Mouse (Mus musculus) Patski (cell line): ENCODE data around the gene Sytl4. TPM values are rescaled to one million over a fixed set of nuclear protein-coding genes. Genes with fewer than 3 reads are reported as not detected.

Source experiments
- ATAC-seq: fragments of 100-300 bp; one replicate; pipeline ENCODE4 v1.8.0; 2021
- CTCF ChIA-PET: fragments of 350-600 bp; sonication (Branson Sonifier 250); formaldehyde crosslinking; loops from one replicate; lab custom pipeline; 2022; ENCODE audit warnings: inconsistent platforms; lab: Charles Lee
- POLR2A ChIA-PET: fragments of 350-600 bp; sonication (Branson Sonifier 250); formaldehyde crosslinking; loops from one replicate; lab custom pipeline; 2022; ENCODE audit warnings: antibody characterized with exemption, inconsistent platforms; lab: Charles Lee
- DNase-seq: peaks from one replicate; pipeline ENCODE4 v3.0.0-alpha.2; 2011; ENCODE audit warnings: low read depth, low spot score
- H3K27me3 ChIP-seq: fragments of 371-371 bp; one replicate; pipeline ENCODE4 v1.5.1; 2021
- CTCF ChIP-seq: fragments of 100-300 bp; IDR thresholded peaks from one replicate; pipeline ENCODE4 v1.5.1; 2021
- in situ Hi-C: fragments of 300-500 bp; cut with MboI; formaldehyde crosslinking; loops from 3 replicates; pipeline ENCODE4 v1.11.1; 2018; ENCODE audit warnings: low pct_unique_long_range_greater_than_20kb, mixed read lengths
- polyA plus RNA-seq: library from polyadenylated mRNA; unstranded; gene quantifications from one replicate; pipeline ENCODE4 v1.2.3, GENCODE M21; 2021

Gene Sytl4
- 0.63 TPM for polyA plus RNA-seq

GRCm38 (mm10) chrX:133981231-133982002 is at the start of gene Sytl4:
Gene Sytl4 (minus strand): TSS chrX:133981812.
- peak; percentile 54 for ATAC-seq
- POLR2A ChIA-PET, result no interaction called here
- peaks cover 50% of the 10 kb centered on the region for H3K27me3 ChIP-seq
- DNase-seq, result no peak
- in situ Hi-C loops, result no loop called here
- CTCF ChIA-PET, result interaction anchor here (0.8 kb wide), 1 partner anchor 34 kb away, joined by 3 read pairs; no protein-coding TSS in a partner anchor
- no peak for TF ChIP-seq CTCF

- ChIA-PET POLR2A (no interaction called here), CTCF (interaction anchor here (1.6 to 2.0 kb wide), 2 partner anchors 19 to 73 kb away, joined by 4 to 8 read pairs; no protein-coding TSS in a partner anchor)
- TF ChIP-seq CTCF, result no peak
- no peak for DNase-seq
- peaks cover 46% of the 10 kb centered on the region for H3K27me3 ChIP-seq
- no peak for ATAC-seq
- in situ Hi-C loops, result loop anchor here (25.0 kb wide), 1 partner anchor 233 kb away; no protein-coding TSS in a partner anchor
Measured at GRCm38 (mm10) chrX:134020664-134021063, 39.1 kb upstream of the Sytl4 start.

DNA sequence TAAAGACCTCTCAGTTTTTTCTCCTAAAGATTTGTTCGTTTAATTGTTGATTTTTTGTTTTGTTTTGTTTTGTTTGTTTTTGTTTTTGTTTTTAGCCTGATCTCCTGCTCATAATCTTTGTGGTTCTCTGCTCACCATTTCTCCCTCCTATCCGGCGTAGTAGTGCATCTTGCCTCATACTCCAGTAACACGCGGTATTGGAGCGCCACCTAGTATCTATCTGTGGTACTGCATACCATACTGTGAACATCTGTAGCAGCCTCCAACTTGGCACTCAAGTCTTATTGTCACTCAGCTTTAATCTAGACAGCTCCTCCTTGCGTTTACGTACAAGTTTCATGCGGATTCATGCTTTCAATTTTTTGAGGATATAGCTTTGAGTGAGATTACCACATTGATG is 37.4 kb upstream of the Sytl4 start:
- ChIA-PET POLR2A (no interaction called here), CTCF (interaction anchor here (1.4 to 1.6 kb wide), 2 partner anchors 71 to 88 kb away, joined by 4 to 8 read pairs; no protein-coding TSS in a partner anchor)
- ATAC-seq (peak; percentile 60), DNase-seq (no peak)
- H3K27me3 ChIP-seq, result peaks cover 49% of the 10 kb centered on the region
- TF ChIP-seq CTCF, result peak; percentile 81
- in situ Hi-C loops, result loop anchor here (25.0 kb wide), 1 partner anchor 232 kb away; no protein-coding TSS in a partner anchor

- DNase-seq (no peak), ATAC-seq (no peak)
- H3K27me3 ChIP-seq, result peaks cover 59% of the 10 kb centered on the region
- in situ Hi-C loops, result no loop called here
- ChIA-PET POLR2A (interaction anchor here (0.7 kb wide), 1 partner anchor 16 kb away, joined by 6 read pairs; no protein-coding TSS in a partner anchor), CTCF (no interaction called here)
- TF ChIP-seq CTCF, result no peak
Measured at GRCm38 (mm10) chrX:133995866-133996265, 14.3 kb upstream of the Sytl4 start.

DNA sequence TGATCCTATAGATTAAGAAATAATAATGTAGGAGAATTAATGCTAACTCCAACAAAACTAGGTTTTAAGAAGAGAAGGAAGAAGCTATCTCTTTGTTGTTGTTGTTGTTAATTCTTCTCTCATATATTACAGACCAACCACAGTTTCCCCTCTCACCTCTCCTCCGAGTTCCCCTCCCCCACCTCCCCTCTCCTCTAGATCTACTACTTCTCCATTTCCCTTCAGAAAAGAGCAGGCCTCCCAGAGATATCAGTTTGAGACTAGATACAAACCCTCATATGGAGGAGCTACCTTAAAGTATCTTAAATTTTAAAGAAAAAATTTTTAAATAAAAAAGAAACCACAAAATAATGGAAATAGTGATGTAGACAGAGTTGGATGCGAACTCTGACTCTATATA is 17.0 kb downstream of the Sytl4 start:
- in situ Hi-C loops, result no loop called here
- ChIA-PET CTCF (interaction anchor here (0.7 kb wide), 1 partner anchor 591 kb away, joined by 4 read pairs; no protein-coding TSS in a partner anchor), POLR2A (no interaction called here)
- DNase-seq, result no peak
- TF ChIP-seq CTCF, result no peak
- peaks cover 51% of the 10 kb centered on the region for H3K27me3 ChIP-seq
- no peak for ATAC-seq

DNA sequence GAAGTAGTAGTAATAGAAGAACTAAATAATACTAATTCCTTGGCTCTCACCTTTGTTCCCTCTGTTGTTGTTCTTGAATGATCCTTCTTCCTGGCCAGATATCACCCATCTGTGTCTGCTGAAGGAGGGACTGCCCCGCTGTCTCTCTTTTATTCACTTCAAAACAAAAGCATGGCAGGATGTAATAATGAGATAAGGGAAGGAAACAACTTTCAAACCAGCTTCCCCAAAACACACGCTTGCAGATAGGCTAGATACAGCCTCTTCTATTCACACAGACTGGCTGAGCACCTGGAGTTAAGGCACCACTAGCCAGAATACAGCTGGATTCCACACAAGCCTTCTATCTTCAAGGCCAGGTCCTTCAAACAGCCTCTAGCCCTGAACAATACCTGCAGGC is 21.0 kb downstream of the Sytl4 start:
- ATAC-seq (no peak), DNase-seq (no peak)
- TF ChIP-seq CTCF, result no peak
- H3K27me3 ChIP-seq, result peaks cover 53% of the 10 kb centered on the region
- POLR2A ChIA-PET, result no interaction called here
- CTCF ChIA-PET, result no interaction called here
- in situ Hi-C loops, result no loop called here

GRCm38 (mm10) chrX:133954661-133955060 is 27.0 kb downstream of the Sytl4 start:
- CTCF ChIA-PET, result no interaction called here
- ATAC-seq, result no peak
- in situ Hi-C loops, result no loop called here
- DNase-seq, result no peak
- H3K27me3 ChIP-seq, result peaks cover 54% of the 10 kb centered on the region
- no peak for TF ChIP-seq CTCF
- POLR2A ChIA-PET, result no interaction called here

- in situ Hi-C loops, result no loop called here
- H3K27me3 ChIP-seq, result peaks cover 31% of the 10 kb centered on the region
- TF ChIP-seq CTCF, result peak; percentile 92
- CTCF ChIA-PET, result interaction anchor here (0.7 to 2.3 kb wide), 11 partner anchors 9 to 111 kb away, joined by 3 to 8 read pairs (median 3); no protein-coding TSS in a partner anchor
- POLR2A ChIA-PET, result no interaction called here
- no peak for DNase-seq
- ATAC-seq, result peak; percentile 90
Measured at GRCm38 (mm10) chrX:133947427-133947826, 34.2 kb downstream of the Sytl4 start.

- no peak for ATAC-seq
- in situ Hi-C loops, result no loop called here
- ChIA-PET POLR2A (no interaction called here), CTCF (no interaction called here)
- no peak for TF ChIP-seq CTCF
- peaks cover 50% of the 10 kb centered on the region for H3K27me3 ChIP-seq
- DNase-seq, result no peak
Measured at GRCm38 (mm10) chrX:133939561-133939960, 42.1 kb downstream of the Sytl4 start.

GRCm38 (mm10) chrX:133936605-133937225 is 44.9 kb downstream of the Sytl4 start:
- no peak for ATAC-seq
- no peak for TF ChIP-seq CTCF
- ChIA-PET POLR2A (no interaction called here), CTCF (no interaction called here)
- peaks cover 42% of the 10 kb centered on the region for H3K27me3 ChIP-seq
- DNase-seq, result no peak
- in situ Hi-C loops, result no loop called here
